Mouse (Mus musculus) mouse trophoblast stem cell (cell line): ENCODE data around the gene Pip4p1.
"Not testable (repeated sequence)": the region's sequence is repeated elsewhere in the genome, so short reads cannot be mapped to it uniquely, and the experiment has no call there.

Source experiments
- in situ Hi-C, 2 experiments: fragments of 300-500 bp; cut with MseI, MboI; formaldehyde crosslinking; loops; 2 replicates in 1 of 2; 3 replicates in 1 of 2; pipeline ENCODE4 v1.15.1; 2025

The Pip4p1 gene

GRCm38 (mm10) chr14:50938940-50939339, 8.3 kb upstream of the Pip4p1 start:
- in situ Hi-C loops: no loop called here

DNA sequence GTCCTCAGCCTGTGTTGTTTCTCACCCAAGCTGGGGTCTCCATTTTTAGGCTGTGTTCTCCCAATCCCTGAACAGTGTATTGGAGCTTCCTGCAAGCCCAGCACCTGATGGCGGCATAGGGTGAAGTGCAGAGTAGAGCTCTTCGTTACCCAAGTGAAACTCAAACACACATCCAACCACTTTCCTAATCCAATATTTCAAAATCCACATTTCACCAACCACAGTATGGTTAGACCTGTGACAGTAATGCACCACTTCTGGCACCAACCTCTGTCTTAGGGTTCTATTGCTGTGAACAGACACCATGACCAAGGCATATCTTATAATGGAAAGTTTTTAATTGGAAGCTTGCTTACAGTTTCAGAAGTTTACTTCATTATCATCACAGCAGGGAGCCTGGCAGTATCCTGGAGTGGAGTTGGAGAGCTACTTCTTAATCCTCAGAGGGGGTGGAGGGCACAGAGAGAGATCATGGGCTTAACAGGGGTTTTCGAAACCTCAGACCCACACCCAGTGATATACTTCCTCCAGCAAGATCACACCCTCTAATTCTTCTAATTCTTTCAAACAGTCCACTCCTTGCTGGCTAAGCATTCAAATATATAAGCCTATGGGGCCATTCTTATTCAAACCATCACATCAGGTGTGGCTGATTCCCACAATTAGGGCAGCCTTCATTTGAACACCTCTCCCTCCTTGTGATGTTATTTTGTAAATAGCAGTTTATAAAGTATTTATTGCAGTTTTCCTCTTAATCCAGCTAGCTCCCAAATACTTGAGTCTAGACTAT, 7.7 kb upstream of the Pip4p1 start:
- in situ Hi-C loops: no loop called here

DNA sequence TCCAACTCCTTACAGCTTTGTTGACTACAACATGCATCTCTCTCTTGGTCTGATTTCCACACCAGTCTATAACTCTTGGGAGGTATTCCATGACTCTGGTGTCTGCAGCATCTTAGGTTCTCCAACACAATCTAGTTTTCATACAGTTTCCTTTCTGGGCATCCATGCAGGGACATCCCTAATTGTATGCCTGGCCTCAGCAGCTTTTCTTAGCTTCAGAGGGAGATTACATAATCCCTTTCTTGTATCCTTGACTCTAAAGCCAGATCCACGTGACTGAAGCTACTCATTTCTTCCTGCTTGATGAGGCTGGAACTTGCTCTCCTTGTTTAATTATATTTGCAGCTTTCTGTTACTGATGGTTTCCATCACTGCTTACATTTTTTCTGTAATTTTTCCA, 6.0 kb upstream of the Pip4p1 start:
- in situ Hi-C loops: no loop called here

- in situ Hi-C loops: no loop called here
These were observed 901 bp upstream of the Pip4p1 start for GRCm38 (mm10) chr14:50931493-50932020.

DNA sequence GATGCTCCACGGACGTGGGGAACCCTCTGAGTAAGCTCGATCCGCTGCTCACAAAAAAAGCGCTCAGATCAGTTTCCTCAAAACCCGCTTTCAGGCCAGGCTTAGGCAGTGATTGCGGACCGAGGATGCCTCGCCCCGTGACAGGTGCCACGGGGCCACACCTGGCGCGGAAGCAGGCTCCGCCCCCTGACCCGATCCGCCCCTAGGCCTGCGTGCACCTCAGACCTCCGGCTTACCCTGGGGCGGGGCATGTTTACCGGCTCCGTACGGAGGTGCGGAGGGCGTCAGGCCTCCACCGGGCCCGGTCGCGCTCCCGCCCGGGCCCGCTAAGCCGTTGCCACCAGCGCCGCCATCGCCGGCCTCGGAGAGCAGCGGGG, 291 bp downstream of the Pip4p1 start:
- in situ Hi-C loops: no loop called here

- in situ Hi-C loops: no loop called here
These were observed 705 bp downstream of the Pip4p1 start for GRCm38 (mm10) chr14:50929951-50930350.

DNA sequence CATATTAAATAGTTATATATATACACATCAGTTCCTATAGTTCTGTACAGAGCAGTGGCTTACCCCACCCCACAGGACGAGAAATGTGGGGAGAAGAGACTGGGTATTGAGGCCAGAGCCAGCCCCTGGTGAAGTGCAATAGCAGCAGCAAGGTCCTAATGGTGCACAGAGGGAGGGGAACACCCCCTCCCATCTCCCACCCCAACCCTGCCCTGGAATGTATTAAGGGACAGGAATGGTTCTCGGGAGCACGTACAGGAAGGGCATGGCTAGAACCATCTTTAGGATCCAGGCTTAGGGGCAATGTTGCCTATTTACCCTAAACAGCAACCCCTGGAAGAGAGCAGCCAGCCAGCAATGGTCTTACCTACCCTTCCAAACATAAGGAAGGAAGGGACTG, 3.3 kb downstream of the Pip4p1 start:
- in situ Hi-C loops: no loop called here

- in situ Hi-C loops: no loop called here
These were observed 5.3 kb downstream of the Pip4p1 start for GRCm38 (mm10) chr14:50925111-50925920.

GRCm38 (mm10) chr14:50924281-50925064, 6.2 kb downstream of the Pip4p1 start, which contains the start of the genes Osgep and Apex1:
Gene Osgep (minus strand): TSS chr14:50924893.
Gene Apex1 (plus strand): TSS chr14:50924968.
- in situ Hi-C loops: no loop called here

GRCm38 (mm10) chr14:50923437-50923836, 7.2 kb downstream of the Pip4p1 start:
- in situ Hi-C loops: not testable (repeated sequence)

DNA sequence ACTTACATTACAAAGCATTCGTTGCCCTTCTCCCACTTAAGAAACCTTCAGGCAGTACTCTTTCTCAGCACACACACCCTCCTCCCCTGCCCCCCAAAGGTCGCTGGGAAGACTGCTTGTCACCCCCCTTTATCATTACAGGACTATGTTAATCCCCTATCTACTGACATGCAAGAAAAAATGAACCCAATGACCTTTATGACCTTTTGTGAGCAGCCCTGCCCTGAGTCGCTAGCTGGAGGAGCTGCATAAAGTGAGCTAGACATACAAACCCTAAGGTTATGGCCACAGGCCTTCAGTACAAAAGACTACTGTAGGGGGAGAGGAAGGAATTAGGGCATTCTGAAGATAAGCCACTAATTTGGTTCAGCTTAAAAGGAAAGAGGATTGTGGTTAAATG, 19.3 kb downstream of the Pip4p1 start:
- in situ Hi-C loops: no loop called here

GRCm38 (mm10) chr14:50908126-50908525, 22.5 kb downstream of the Pip4p1 start:
- in situ Hi-C loops: no loop called here

- in situ Hi-C loops: not testable (repeated sequence)
These were observed 25.3 kb downstream of the Pip4p1 start for GRCm38 (mm10) chr14:50905327-50905726.

GRCm38 (mm10) chr14:50904828-50905129, 25.9 kb downstream of the Pip4p1 start:
- in situ Hi-C loops: no loop called here

GRCm38 (mm10) chr14:50903973-50904827, 26.5 kb downstream of the Pip4p1 start:
- in situ Hi-C loops: no loop called here

GRCm38 (mm10) chr14:50897992-50898391, 32.7 kb downstream of the Pip4p1 start:
- in situ Hi-C loops: not testable (repeated sequence)

DNA sequence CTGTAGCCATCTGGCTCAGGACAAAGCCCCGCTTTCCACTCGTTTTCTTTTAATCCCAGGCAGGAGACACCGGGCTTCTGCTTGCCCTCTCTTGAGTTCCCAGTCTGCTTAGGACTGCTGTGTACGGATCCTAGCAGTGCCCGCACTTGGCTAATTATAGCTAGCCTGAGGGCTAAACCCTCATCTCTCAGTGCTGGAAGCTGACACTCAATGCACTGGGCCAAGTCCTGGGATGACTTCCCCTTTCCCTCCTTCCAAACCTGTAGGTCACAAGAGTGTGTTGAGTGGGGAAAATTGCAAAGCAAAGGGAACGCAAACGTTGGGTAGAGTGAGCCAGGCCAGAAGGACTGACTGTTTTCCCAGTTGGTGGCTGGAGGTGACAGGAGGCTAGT, 33.3 kb downstream of the Pip4p1 start, which contains the start of gene Klhl33:
TSS of gene Klhl33 (minus strand) at position 134 of the 392 bp plus-strand sequence.
- in situ Hi-C loops: no loop called here

DNA sequence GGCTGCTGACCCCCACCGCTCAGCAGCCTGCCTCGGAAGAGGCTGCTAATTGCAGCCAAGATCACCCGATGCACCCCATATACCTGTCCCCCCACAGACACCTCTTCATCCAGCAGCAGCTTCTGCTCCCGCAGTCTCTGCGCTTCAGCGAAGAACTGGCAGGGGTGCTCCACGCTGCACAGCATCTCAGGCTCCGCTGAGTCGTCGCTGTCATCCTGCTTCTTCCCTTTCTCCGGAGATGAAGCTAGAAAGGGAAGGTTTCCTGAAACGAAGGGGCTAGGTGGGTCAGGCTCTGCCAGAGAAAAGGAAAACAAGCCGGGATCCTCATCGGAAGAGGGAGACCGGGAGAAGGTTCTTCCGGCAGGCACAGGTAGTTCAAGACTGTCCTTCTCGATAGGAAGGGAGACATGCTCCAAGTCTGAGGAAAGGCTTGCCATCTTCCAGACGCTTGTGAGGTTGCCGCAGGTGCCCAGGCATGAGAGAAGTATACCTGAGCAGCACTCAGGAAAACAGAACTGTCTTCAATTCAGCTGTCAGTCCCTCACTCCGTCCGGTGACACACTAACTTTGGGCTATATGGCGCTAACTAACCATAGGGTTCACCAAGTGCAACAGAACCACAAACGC, 33.8 kb downstream of the Pip4p1 start:
- in situ Hi-C loops: no loop called here

DNA sequence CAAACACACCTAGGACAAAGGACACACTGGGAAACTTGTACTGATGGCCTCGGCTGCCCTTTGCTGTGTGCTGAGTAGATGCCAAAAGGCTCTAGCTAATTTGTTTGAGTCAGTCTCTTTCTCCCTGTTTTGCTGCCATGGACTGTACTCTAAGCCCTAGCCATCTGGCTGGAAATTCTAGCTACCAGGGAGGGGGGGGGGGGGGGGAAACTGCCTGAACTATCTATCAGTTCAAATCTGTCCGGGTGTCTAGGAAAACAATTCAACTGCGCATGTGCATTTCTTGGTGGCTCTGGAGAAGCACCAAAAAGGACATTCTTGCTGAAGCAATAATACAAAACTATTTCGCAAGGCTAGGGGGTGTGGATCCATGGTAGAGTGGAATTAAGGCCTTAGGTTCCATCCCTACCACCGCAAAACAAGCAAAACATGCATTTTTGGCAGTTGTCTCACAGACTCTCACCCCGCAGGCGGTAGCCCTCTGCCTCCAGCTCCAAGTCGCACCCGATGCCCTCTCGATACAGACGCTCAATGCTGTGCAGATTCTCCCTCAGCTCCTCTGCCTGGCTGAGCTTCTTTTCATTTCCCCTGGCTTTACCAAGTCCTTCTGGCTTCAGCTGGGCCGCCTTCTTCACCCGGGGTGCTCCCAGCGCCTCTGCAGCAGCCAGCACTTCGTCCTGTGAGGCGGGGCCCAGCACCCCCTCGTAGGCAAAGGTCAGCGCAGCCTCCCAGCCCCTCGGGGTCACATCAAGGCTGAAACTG, 34.5 kb downstream of the Pip4p1 start:
- in situ Hi-C loops: no loop called here

DNA sequence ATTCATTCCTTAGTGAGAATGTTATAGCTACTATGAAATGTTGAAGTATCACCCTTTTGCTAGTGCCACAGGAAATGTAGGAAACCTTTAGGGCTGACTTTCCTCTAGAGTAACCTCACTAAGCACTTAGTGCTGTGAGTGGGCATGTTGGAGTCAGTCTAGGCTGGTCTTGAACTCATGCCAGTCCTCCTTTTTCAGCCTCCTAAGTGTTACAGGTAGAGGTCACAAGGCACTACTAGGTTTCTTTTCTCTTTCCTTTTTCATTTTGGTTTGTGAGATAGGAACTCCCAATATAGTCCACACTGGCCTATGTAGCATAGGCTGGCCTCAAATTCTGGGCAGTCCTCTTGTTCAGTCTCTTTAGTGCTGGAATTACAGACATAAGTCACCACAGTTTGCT, 35.2 kb downstream of the Pip4p1 start:
- in situ Hi-C loops: no loop called here
